Mouse (Mus musculus) layer of hippocampus, postnatal 36 days (tissue): ENCODE data around the gene Gldc. TPM values are rescaled to one million over a fixed set of nuclear protein-coding genes. Genes with fewer than 3 reads are reported as not detected.

ENCODE experiments used
- DNase-seq, 2 experiments: peaks; one replicate each; pipeline ENCODE4 v3.0.0; 2022
- total RNA-seq, 2 experiments: library from RNA; stranded (reverse); gene quantifications; 2 replicates each; pipeline ENCODE4 v1.2.3; 2021

Gldc gene
- total RNA-seq, 2 experiments from 2014 or later, result 34.3 to 35.6 TPM

- no peak for DNase-seq
These were observed 17.0 kb downstream of the Gldc start for GRCm38 (mm10) chr19:30158189-30158588.

- peak; percentile 35 to 41 for DNase-seq
These were observed 18.1 kb downstream of the Gldc start for GRCm38 (mm10) chr19:30157031-30157687.

GRCm38 (mm10) chr19:30153729-30154128 is 21.5 kb downstream of the Gldc start:
- DNase-seq, result no peak

GRCm38 (mm10) chr19:30151290-30151689 is 23.9 kb downstream of the Gldc start:
- no peak for DNase-seq

GRCm38 (mm10) chr19:30149238-30149805 is 25.9 kb downstream of the Gldc start:
- DNase-seq, result no peak

- DNase-seq, result no peak
These were observed 27.9 kb downstream of the Gldc start for GRCm38 (mm10) chr19:30147306-30147705.

- no peak for DNase-seq
These were observed 28.5 kb downstream of the Gldc start for GRCm38 (mm10) chr19:30146761-30147160.

- no peak for DNase-seq
These were observed 30.1 kb downstream of the Gldc start for GRCm38 (mm10) chr19:30145106-30145505.

- no peak for DNase-seq
These were observed 38.9 kb downstream of the Gldc start for GRCm38 (mm10) chr19:30136308-30136707.

GRCm38 (mm10) chr19:30128177-30128576 is 47.1 kb downstream of the Gldc start:
- no peak for DNase-seq

GRCm38 (mm10) chr19:30125670-30126059 is 49.6 kb downstream of the Gldc start:
- no peak for DNase-seq

- DNase-seq, result no peak
These were observed 50.1 kb downstream of the Gldc start for GRCm38 (mm10) chr19:30124999-30125669.

GRCm38 (mm10) chr19:30118344-30119312 is 56.6 kb downstream of the Gldc start:
- no peak for DNase-seq

GRCm38 (mm10) chr19:30117775-30118174 is 57.5 kb downstream of the Gldc start:
- peak; percentile 50 to 53 for DNase-seq

GRCm38 (mm10) chr19:30117241-30117640 is 58.0 kb downstream of the Gldc start:
- DNase-seq, result no peak

GRCm38 (mm10) chr19:30115606-30116005 is 59.6 kb downstream of the Gldc start:
- no peak for DNase-seq

GRCm38 (mm10) chr19:30114919-30115441 is 60.2 kb downstream of the Gldc start:
- DNase-seq, result no peak

GRCm38 (mm10) chr19:30112961-30113688 is 62.1 kb downstream of the Gldc start:
- no peak for DNase-seq

- no peak for DNase-seq
These were observed 63.8 kb downstream of the Gldc start for GRCm38 (mm10) chr19:30111421-30111820.

GRCm38 (mm10) chr19:30109122-30109521 is 66.1 kb downstream of the Gldc start:
- DNase-seq, result no peak

- DNase-seq, result no peak
These were observed 66.6 kb downstream of the Gldc start for GRCm38 (mm10) chr19:30108616-30109015.
